17 mouse cellular contexts compared by ENCODE assay signal in genomic region chr15:12675366-12675765, GRCm38 (mm10).
"Had no signal": no experiment of that assay in that cellular context is flagged by ENCODE, and none has a peak within 500 bp of the region (broad histone marks: within the 10 kb centered on the region; RNA-seq: fewer than 3 reads in every experiment).

No protein-coding gene starts in this region.

- H3K9me3 ChIP-seq: limb, embryonic 12.5 days; liver, embryonic 13.5 days; lung, embryonic 15.5 days; neural tube, embryonic 12.5 days; stomach, embryonic 15.5 days had no signal

- ATAC-seq: liver, postnatal 0 days had no signal

- H3K27ac ChIP-seq: kidney, postnatal 0 days; layer of hippocampus, adult 2 months; limb, embryonic 12.5 days; liver, embryonic 13.5 days; lung, embryonic 15.5 days; neural tube, embryonic 12.5 days; stomach, embryonic 15.5 days had no signal

- H3K4me2 ChIP-seq: limb, embryonic 12.5 days; liver, embryonic 13.5 days; lung, embryonic 15.5 days; neural tube, embryonic 12.5 days; stomach, embryonic 15.5 days had no signal

- H3K9ac ChIP-seq: limb, embryonic 12.5 days; liver, embryonic 13.5 days; liver, postnatal 0 days; lung, embryonic 15.5 days; neural tube, embryonic 12.5 days; stomach, embryonic 15.5 days had no signal

- H3K36me3 ChIP-seq: limb, embryonic 12.5 days; liver, embryonic 13.5 days; lung, embryonic 15.5 days; neural tube, embryonic 12.5 days; stomach, embryonic 15.5 days had no signal

- H3K4me3 ChIP-seq: layer of hippocampus, adult 2 months; limb, embryonic 12.5 days; liver, embryonic 13.5 days; lung, embryonic 15.5 days; myocyte; neural tube, embryonic 12.5 days; stomach, embryonic 15.5 days had no signal

- H3K4me1 ChIP-seq: liver, embryonic 13.5 days; neural tube, embryonic 12.5 days; stomach, embryonic 15.5 days had no signal

- DNase-seq: kidney, adult 8-10 months; kidney, postnatal 4 days; liver; liver, embryonic 13.5 days; liver, postnatal 0 days; midbrain, embryonic 14.5 days; retina, postnatal 1 day; right cerebral cortex, postnatal 4 days; thymus, adult 2 months; thymus, postnatal 25 days had no signal

- H3K27me3 ChIP-seq: limb, embryonic 12.5 days; liver, embryonic 13.5 days; lung, embryonic 15.5 days; neural tube, embryonic 12.5 days; stomach, embryonic 15.5 days had no signal
